Mouse (Mus musculus) embryonic facial prominence, embryonic 15.5 days (tissue): ENCODE measurements at regions not wholly inside any gene's neighbourhood (a gene's known extent, or its start where the extent isn't known, plus 50 kb on each side); places are given as distances from the start of the nearest gene placed in this dataset.

Experiments used
- ATAC-seq: fragments of 200-750 bp; cut with Nextera tagmentation; 2 replicates; pipeline ENCODE4 v1.8.0; 2017; ENCODE audit warnings: low read depth, moderate TSS enrichment; ENCODE audit not compliant: insufficient number of reproducible peaks, low FRiP score, low TSS enrichment
- H3K27ac ChIP-seq: fragments of 300-500 bp; sonication (generic); replicated peaks from 2 replicates; pipeline ENCODE4 v1.5.1; 2015; ENCODE audit warnings: mild to moderate bottlenecking, inconsistent platforms
- H3K27me3 ChIP-seq: fragments of 300-500 bp; sonication (generic); 2 replicates; pipeline ENCODE4 v1.6.1; 2015; ENCODE audit warnings: inconsistent platforms
- H3K36me3 ChIP-seq: fragments of 300-500 bp; sonication (generic); 2 replicates; pipeline ENCODE4 v1.6.1; 2015; ENCODE audit warnings: mild to moderate bottlenecking, inconsistent platforms
- H3K4me1 ChIP-seq: fragments of 300-500 bp; sonication (generic); 2 replicates; pipeline ENCODE4 v1.6.1; 2015; ENCODE audit warnings: inconsistent platforms
- H3K4me2 ChIP-seq: fragments of 300-500 bp; sonication (generic); replicated peaks from 2 replicates; pipeline ENCODE4 v1.6.1; 2015; ENCODE audit warnings: mild to moderate bottlenecking, inconsistent platforms
- H3K4me3 ChIP-seq: fragments of 300-500 bp; sonication (generic); replicated peaks from 2 replicates; pipeline ENCODE4 v1.5.1; 2015; ENCODE audit warnings: mild to moderate bottlenecking, inconsistent platforms
- H3K9ac ChIP-seq: fragments of 300-500 bp; sonication (generic); 2 replicates; pipeline ENCODE4 v1.6.1; 2015; ENCODE audit warnings: inconsistent platforms
- H3K9me3 ChIP-seq: fragments of 300-500 bp; sonication (generic); replicated peaks from 2 replicates; pipeline ENCODE4 v1.6.1; 2016; ENCODE audit warnings: inconsistent platforms
- WGBS: fragments of 180-500 bp; shearing (Covaris S2); methylation state at CpG from one replicate; pipeline ENCODE4 v1.1.7; 2015; 5-methylcytosine and 5-hydroxymethylcytosine counted together

DNA sequence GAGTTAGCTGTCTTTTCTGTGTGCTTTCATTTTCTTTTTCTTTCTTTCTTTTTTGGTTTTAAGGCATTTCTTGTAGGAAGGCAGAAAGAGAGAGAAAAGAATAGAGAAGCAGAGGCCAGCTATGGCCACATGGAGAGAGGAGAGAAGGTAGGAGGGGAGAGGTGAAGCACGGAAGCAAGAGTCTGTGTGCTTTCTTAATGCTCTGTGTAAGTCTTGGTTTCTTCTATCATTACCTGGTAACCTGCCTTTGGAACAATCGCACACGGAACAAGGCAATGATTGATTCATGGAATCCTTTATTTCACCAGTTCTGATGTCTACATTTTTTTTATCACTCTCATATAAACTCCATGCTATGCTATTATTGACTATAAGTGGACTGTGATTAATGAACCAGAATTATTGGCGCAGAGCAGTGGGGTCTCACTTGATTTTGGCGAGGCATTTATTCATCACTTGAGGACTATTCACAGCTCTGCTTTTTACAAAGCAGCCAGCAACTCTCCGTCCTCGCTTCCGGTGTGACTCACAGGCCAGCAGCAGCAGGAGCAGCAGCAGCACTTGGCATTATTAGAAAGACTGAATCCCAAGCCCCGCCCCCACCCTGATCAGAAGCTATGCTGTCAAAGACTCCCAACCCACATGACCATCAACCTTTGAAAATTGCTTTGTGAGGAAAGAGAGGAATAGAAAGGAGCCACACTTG lies 97.6 kb downstream of the Plk2 start:
- H3K4me1 ChIP-seq: 0 out of 2 replicates have a peak, but pooled peaks cover 4% of the 10 kb centered on the region
- H3K27ac ChIP-seq: no peak overlapping the region
- H3K9me3 ChIP-seq: no peaks in the 10 kb centered on the region
- no peak for ATAC-seq
- H3K36me3 ChIP-seq: no peaks in the 10 kb centered on the region
- no peak overlapping the region for H3K9ac ChIP-seq
- no peak overlapping the region for H3K4me3 ChIP-seq
- H3K27me3 ChIP-seq: no peaks in the 10 kb centered on the region
- no peak overlapping the region for H3K4me2 ChIP-seq
- WGBS: 55% methylated on average over 9 of the region's 9 CpGs

- no peak overlapping the region for H3K4me2 ChIP-seq
Measured at GRCm38 (mm10) chr13:110493002-110493552, 98.2 kb downstream of the Plk2 start.

DNA sequence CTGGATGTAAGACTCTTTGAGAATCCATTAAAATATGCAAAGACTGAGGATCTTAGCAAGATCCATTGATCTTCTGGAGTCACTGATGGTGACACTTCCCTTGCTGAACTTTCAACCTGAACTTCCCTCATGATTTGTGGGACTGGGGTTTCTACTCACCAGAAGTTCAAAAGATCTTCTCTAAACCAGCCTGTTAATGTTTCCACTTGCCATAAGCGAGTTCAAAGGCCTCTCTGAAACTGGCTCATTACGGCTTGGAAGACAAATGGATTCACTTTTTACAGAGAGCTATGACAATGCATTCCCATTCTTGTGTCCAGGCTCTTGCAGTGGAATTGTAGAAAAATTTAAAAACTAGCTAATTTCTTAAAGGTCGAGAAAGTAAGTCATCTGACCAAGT lies 102.6 kb downstream of the Plk2 start:
- no peaks in the 10 kb centered on the region for H3K36me3 ChIP-seq
- no peak overlapping the region for H3K4me3 ChIP-seq
- no peak overlapping the region for H3K27ac ChIP-seq
- H3K4me1 ChIP-seq: 0 out of 2 replicates have a peak, but pooled peaks cover 4% of the 10 kb centered on the region
- 85% methylated on average over 3 of the region's 3 CpGs for WGBS
- no peak overlapping the region for H3K4me2 ChIP-seq
- no peak for ATAC-seq
- no peak overlapping the region for H3K9ac ChIP-seq
- H3K27me3 ChIP-seq: no peaks in the 10 kb centered on the region
- H3K9me3 ChIP-seq: no peaks in the 10 kb centered on the region

More at GRCm38 (mm10) chr13:110493002-110493552, 98.2 kb downstream of the Plk2 start:
- Histone ChIP-seq H3K36me3 (no peaks in the 10 kb centered on the region), H3K9ac (no peak overlapping the region), H3K9me3 (no peaks in the 10 kb centered on the region), H3K4me3 (no peak overlapping the region), H3K27ac (no peak overlapping the region), H3K4me1 (0 out of 2 replicates have a peak, but pooled peaks cover 4% of the 10 kb centered on the region), H3K27me3 (no peaks in the 10 kb centered on the region)
- 58% methylated on average over 7 of the region's 7 CpGs for WGBS
- ATAC-seq: no peak

GRCm38 (mm10) chr13:110507814-110508362 lies 113.0 kb downstream of the Plk2 start:
- 48% methylated on average over 1 of the region's 1 CpGs for WGBS
- Histone ChIP-seq H3K9me3 (no peaks in the 10 kb centered on the region), H3K27ac (no peak overlapping the region), H3K4me1 (no peaks in the 10 kb centered on the region), H3K4me3 (no peak overlapping the region), H3K9ac (no peak overlapping the region), H3K36me3 (no peaks in the 10 kb centered on the region), H3K27me3 (no peaks in the 10 kb centered on the region), H3K4me2 (no peak overlapping the region)
- ATAC-seq: no peak

GRCm38 (mm10) chr13:110517986-110518385 lies 123.1 kb downstream of the Plk2 start:
- 71% methylated on average over 8 of the region's 8 CpGs for WGBS
- no peak overlapping the region for H3K4me2 ChIP-seq
- no peak overlapping the region for H3K27ac ChIP-seq
- no peaks in the 10 kb centered on the region for H3K36me3 ChIP-seq
- H3K27me3 ChIP-seq: no peaks in the 10 kb centered on the region
- H3K4me3 ChIP-seq: no peak overlapping the region
- ATAC-seq: no peak
- no peaks in the 10 kb centered on the region for H3K9me3 ChIP-seq
- H3K4me1 ChIP-seq: no peaks in the 10 kb centered on the region
- H3K9ac ChIP-seq: no peak overlapping the region

GRCm38 (mm10) chr13:110522974-110523373 lies 128.1 kb downstream of the Plk2 start:
- 89% methylated on average over 4 of the region's 4 CpGs for WGBS
- Histone ChIP-seq H3K4me3 (no peak overlapping the region), H3K27me3 (no peaks in the 10 kb centered on the region), H3K9me3 (no peaks in the 10 kb centered on the region), H3K27ac (no peak overlapping the region), H3K4me1 (no peaks in the 10 kb centered on the region), H3K9ac (no peak overlapping the region), H3K4me2 (no peak overlapping the region), H3K36me3 (no peaks in the 10 kb centered on the region)
- ATAC-seq: no peak

DNA sequence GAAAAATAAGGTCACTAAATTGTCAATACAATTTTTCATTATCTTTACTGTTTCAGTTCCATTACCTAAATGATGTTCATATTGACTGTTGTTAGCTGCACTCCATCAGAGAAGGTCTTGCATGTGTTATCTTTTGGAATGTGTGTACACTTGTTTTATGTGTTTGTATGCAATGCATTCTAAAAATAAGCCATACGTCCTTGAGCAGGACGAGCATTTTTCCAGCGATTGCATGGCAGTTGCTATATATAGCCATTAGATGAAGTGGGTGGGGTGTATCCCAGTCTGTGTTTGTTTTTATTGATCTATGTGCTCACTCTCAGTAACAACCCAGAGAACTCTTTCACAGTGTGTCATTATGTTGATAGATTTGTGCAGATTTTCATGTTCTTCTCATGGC lies 132.8 kb downstream of the Plk2 start:
- ATAC-seq: no peak
- no peak overlapping the region for H3K4me3 ChIP-seq
- WGBS: 67% methylated on average over 3 of the region's 3 CpGs
- no peak overlapping the region for H3K4me2 ChIP-seq
- no peaks in the 10 kb centered on the region for H3K9me3 ChIP-seq
- no peaks in the 10 kb centered on the region for H3K4me1 ChIP-seq
- no peak overlapping the region for H3K9ac ChIP-seq
- no peaks in the 10 kb centered on the region for H3K36me3 ChIP-seq
- no peaks in the 10 kb centered on the region for H3K27me3 ChIP-seq
- H3K27ac ChIP-seq: no peak overlapping the region

DNA sequence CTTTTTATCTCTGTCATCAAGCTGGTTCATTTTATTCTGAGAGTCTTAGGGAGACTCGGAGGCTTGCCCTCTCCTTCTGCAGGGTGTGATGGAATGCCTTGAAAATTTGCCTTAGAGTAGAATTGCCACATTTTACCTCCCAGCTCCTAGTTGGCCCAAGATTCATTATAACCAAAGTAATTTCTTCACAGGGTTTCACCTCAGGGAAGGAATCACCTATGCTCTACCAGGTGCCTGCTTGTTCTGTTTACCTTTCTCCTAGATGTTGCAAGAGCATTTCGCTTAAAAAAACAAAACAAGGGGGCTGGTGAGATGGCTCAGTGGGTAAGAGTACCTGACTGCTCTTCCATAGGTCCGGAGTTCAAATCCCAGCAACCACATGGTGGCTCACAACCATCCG lies 134.8 kb downstream of the Plk2 start:
- H3K36me3 ChIP-seq: no peaks in the 10 kb centered on the region
- H3K27me3 ChIP-seq: no peaks in the 10 kb centered on the region
- no peak overlapping the region for H3K4me2 ChIP-seq
- no peak for ATAC-seq
- H3K9ac ChIP-seq: no peak overlapping the region
- no peaks in the 10 kb centered on the region for H3K9me3 ChIP-seq
- no peak overlapping the region for H3K4me3 ChIP-seq
- WGBS: 93% methylated on average over 4 of the region's 4 CpGs
- no peak overlapping the region for H3K27ac ChIP-seq
- no peaks in the 10 kb centered on the region for H3K4me1 ChIP-seq

DNA sequence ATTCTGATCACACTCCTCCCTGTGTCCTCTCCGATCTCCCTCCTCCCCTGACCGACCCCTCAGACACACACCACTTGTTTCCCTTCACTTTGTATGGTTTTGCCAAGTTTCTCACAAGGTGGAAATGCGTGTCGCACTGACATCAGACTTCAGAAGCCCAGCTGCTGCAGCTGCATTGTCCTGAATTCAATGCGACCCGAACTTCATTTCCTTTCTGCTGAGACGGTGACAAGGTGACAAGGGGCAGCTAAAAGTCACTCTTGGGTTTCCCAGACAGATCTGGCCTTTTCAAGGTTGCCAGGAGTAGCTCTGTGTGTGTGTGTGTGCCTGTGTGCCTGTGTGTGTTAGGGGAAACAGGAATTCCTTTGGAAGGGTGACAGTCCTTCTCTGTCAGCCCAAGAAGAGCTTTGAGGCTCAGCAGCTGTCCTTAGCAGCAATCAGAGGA lies 139.5 kb downstream of the Plk2 start:
- no peak for ATAC-seq
- Histone ChIP-seq H3K27ac (no peak overlapping the region), H3K9me3 (no peaks in the 10 kb centered on the region), H3K9ac (no peak overlapping the region), H3K27me3 (no peaks in the 10 kb centered on the region), H3K4me3 (no peak overlapping the region), H3K36me3 (no peaks in the 10 kb centered on the region), H3K4me1 (no peaks in the 10 kb centered on the region), H3K4me2 (no peak overlapping the region)
- WGBS: 54% methylated on average over 7 of the region's 7 CpGs

GRCm38 (mm10) chr13:110535785-110536184 lies 140.9 kb downstream of the Plk2 start:
- Histone ChIP-seq H3K4me3 (no peak overlapping the region), H3K36me3 (no peaks in the 10 kb centered on the region), H3K9ac (no peak overlapping the region), H3K27ac (no peak overlapping the region), H3K4me2 (no peak overlapping the region), H3K4me1 (no peaks in the 10 kb centered on the region), H3K9me3 (no peaks in the 10 kb centered on the region), H3K27me3 (no peaks in the 10 kb centered on the region)
- ATAC-seq: no peak
- WGBS: 67% methylated on average over 2 of the region's 2 CpGs

- no peak overlapping the region for H3K4me2 ChIP-seq
- no peaks in the 10 kb centered on the region for H3K27me3 ChIP-seq
- no peaks in the 10 kb centered on the region for H3K4me1 ChIP-seq
- no peaks in the 10 kb centered on the region for H3K9me3 ChIP-seq
- H3K4me3 ChIP-seq: no peak overlapping the region
- 51% methylated on average over 7 of the region's 7 CpGs for WGBS
- H3K36me3 ChIP-seq: no peaks in the 10 kb centered on the region
- H3K27ac ChIP-seq: no peak overlapping the region
- no peak for ATAC-seq
- H3K9ac ChIP-seq: no peak overlapping the region
Measured at GRCm38 (mm10) chr13:110537960-110538463, 143.2 kb downstream of the Plk2 start.
